Mouse (Mus musculus): Measurements from ENCODE around the gene Slit3. TPM values are rescaled to one million over a fixed set of nuclear protein-coding genes. Genes with fewer than 3 reads are reported as not detected.

Slit3 gene
- polyA plus RNA-seq, 1 experiment: 6.6 TPM

DNA sequence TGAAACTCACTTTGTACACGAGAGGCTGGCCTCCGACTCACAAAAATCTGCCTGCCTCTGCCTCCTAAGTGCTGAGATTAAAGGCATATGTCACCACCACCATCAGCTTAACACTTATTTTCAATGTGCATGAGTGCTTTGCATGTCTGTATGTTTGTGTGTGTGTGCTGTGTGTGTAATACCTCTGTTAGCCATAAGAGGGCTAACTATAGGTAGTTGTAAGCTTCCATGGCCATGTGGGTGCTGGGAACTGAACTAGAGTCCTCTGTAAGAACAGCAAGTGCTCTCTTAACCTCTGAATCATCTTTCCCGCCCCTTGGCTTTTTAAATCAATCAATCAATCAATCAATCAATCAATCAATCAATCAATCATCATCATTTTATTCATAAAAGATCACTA, 251.4 kb downstream of the Slit3 start:
- no peaks in the 10 kb centered on the region for H3K27me3 ChIP-seq (ENCODE audit: control insufficient read depth, insufficient read depth, low read length)
- 85% methylated on average over 3 of the region's 3 CpGs for WGBS
- no peaks in the 10 kb centered on the region for H3K4me1 ChIP-seq (ENCODE audit: control insufficient read depth, insufficient read depth, insufficient read length, low read length)
- no peak overlapping the region for H3K4me3 ChIP-seq (ENCODE audit: low read depth, low read length)
- TF ChIP-seq POLR2A (IDR thresholded peaks at IDR 0.05; ENCODE audit: low read depth, low read length) (no peak), CTCF (IDR thresholded peaks at IDR 0.05; ENCODE audit: extremely low read depth, insufficient read length, insufficient replicate concordance, low read depth, low read length) (no peak)
- H3K27ac ChIP-seq (ENCODE audit: insufficient read depth, low read depth, low read length): no peak overlapping the region
- H3K36me3 ChIP-seq (ENCODE audit: control insufficient read depth, insufficient read depth, low read length): no peaks in the 10 kb centered on the region

DNA sequence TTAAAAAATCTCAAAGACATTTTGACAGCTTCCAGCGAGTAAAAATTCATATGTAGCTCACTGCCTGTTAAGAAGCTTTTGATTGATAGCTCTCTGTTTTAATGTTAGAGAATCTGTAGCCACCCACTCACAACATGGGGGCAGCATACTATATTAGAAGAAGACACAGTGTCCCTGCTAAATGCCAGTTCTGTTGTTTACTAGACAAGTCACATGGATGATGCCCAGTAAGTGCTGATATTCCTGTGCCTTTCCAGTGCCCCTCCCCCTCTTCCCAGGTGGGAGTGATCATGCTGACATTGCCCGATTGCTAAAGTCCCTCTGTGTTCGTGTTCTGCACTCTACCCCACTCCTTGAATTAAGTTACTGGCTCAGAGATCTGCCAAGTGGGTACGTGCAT, 254.0 kb downstream of the Slit3 start:
- Histone ChIP-seq H3K4me3 (ENCODE audit: low read depth, low read length) (no peak overlapping the region), H3K4me1 (ENCODE audit: control insufficient read depth, insufficient read depth, insufficient read length, low read length) (no peaks in the 10 kb centered on the region), H3K36me3 (ENCODE audit: control insufficient read depth, insufficient read depth, low read length) (no peaks in the 10 kb centered on the region), H3K27me3 (ENCODE audit: control insufficient read depth, insufficient read depth, low read length) (no peaks in the 10 kb centered on the region), H3K27ac (ENCODE audit: insufficient read depth, low read depth, low read length) (no peak overlapping the region)
- TF ChIP-seq POLR2A (IDR thresholded peaks at IDR 0.05; ENCODE audit: low read depth, low read length) (no peak), CTCF (IDR thresholded peaks at IDR 0.05; ENCODE audit: extremely low read depth, insufficient read length, insufficient replicate concordance, low read depth, low read length) (no peak)
- WGBS: 73% methylated on average over 4 of the region's 4 CpGs

DNA sequence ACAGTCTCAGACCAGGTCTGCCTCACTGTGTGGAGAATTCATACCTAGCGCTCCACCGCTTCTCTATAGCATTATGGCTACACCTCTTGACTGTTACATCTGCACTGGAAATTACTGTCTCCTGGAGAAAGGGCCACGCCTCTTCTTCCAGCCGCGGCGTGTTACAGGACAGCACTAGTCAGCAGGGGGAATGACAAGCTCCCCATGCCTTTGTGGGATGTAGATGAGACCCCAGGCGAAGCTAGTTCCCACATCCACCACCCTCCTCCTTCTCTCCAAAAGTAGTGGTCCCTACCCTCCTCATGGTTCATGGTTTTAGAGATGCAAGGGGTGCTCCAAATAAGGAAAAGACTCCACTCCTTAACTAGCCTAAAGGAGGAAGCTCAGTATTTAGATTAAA, 257.8 kb downstream of the Slit3 start:
- Histone ChIP-seq H3K27ac (ENCODE audit: insufficient read depth, low read depth, low read length) (no peak overlapping the region), H3K4me3 (ENCODE audit: low read depth, low read length) (no peak overlapping the region), H3K36me3 (ENCODE audit: control insufficient read depth, insufficient read depth, low read length) (no peaks in the 10 kb centered on the region), H3K4me1 (ENCODE audit: control insufficient read depth, insufficient read depth, insufficient read length, low read length) (no peaks in the 10 kb centered on the region), H3K27me3 (ENCODE audit: control insufficient read depth, insufficient read depth, low read length) (no peaks in the 10 kb centered on the region)
- WGBS: 74% methylated on average over 7 of the region's 7 CpGs
- TF ChIP-seq CTCF (IDR thresholded peaks at IDR 0.05; ENCODE audit: extremely low read depth, insufficient read length, insufficient replicate concordance, low read depth, low read length) (no peak), POLR2A (IDR thresholded peaks at IDR 0.05; ENCODE audit: low read depth, low read length) (no peak)

DNA sequence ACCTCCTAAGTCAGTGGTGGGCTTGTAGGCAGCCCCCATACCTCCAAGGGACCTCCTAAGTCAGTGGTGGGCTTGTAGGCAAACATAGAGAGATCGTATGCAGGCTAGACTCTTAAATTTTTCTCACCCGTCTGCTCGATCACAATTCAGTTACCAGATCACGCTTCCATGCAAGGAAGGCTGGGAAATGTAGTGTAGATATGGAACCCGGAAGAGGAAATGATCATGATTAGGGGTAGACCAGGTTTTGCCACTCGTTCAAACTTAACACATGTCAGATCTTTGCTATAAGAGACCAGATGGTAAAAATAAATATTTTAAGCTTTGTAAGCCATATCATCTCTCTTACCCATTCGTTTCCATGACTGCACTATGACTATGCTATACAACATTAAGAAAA, 258.4 kb downstream of the Slit3 start:
- H3K4me3 ChIP-seq (ENCODE audit: low read depth, low read length): no peak overlapping the region
- H3K27ac ChIP-seq (ENCODE audit: insufficient read depth, low read depth, low read length): no peak overlapping the region
- 72% methylated on average over 7 of the region's 7 CpGs for WGBS
- H3K36me3 ChIP-seq (ENCODE audit: control insufficient read depth, insufficient read depth, low read length): no peaks in the 10 kb centered on the region
- no peaks in the 10 kb centered on the region for H3K27me3 ChIP-seq (ENCODE audit: control insufficient read depth, insufficient read depth, low read length)
- H3K4me1 ChIP-seq (ENCODE audit: control insufficient read depth, insufficient read depth, insufficient read length, low read length): no peaks in the 10 kb centered on the region
- TF ChIP-seq CTCF (IDR thresholded peaks at IDR 0.05; ENCODE audit: extremely low read depth, insufficient read length, insufficient replicate concordance, low read depth, low read length) (no peak), POLR2A (IDR thresholded peaks at IDR 0.05; ENCODE audit: low read depth, low read length) (no peak)

DNA sequence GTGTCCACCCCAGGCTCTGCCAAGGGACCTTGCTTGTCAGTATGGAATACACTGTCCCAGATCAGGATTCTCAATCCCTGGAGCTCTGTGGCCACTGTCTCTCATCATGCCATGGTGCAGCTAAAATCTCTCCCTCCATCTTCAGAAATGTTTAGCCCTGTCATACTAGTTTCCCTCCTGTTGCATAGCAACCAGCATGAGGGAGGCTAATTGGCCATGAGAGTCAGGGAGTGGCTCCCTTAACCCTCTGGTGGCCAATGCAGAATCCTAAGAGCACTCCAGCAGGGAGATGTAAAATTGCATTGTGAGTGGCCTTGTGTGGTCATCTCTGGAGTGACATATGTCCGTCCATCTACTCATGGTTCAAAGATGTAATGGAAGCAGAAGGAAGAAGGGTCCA, 259.7 kb downstream of the Slit3 start:
- Histone ChIP-seq H3K36me3 (ENCODE audit: control insufficient read depth, insufficient read depth, low read length) (no peaks in the 10 kb centered on the region), H3K27me3 (ENCODE audit: control insufficient read depth, insufficient read depth, low read length) (no peaks in the 10 kb centered on the region), H3K27ac (ENCODE audit: insufficient read depth, low read depth, low read length) (no peak overlapping the region), H3K4me1 (ENCODE audit: control insufficient read depth, insufficient read depth, insufficient read length, low read length) (no peaks in the 10 kb centered on the region), H3K4me3 (ENCODE audit: low read depth, low read length) (no peak overlapping the region)
- TF ChIP-seq POLR2A (IDR thresholded peaks at IDR 0.05; ENCODE audit: low read depth, low read length): no peak
- no peak for TF ChIP-seq CTCF (IDR thresholded peaks at IDR 0.05; ENCODE audit: extremely low read depth, insufficient read length, insufficient replicate concordance, low read depth, low read length)
- 85% methylated on average over 1 of the region's 1 CpGs for WGBS

DNA sequence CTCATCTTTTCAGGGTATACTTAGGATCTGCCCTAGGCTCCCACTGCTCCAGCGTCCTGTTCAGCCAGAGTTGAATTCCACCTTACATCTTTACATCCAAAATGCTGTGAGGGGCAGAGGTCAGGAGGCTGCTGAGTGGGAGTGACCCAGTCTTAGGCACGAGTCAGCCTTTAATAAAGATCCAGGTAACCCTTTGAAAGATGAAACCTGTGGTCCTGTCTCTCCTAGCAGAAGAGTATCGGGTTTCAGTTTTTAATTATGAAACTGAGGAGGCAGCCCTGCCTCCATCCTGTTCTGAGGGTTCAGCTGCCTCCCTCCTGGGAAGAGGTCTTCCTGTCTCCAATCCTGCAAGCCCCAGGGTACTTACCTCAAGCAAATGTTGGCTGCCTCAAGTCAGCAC, 264.4 kb downstream of the Slit3 start:
- Histone ChIP-seq H3K4me1 (ENCODE audit: control insufficient read depth, insufficient read depth, insufficient read length, low read length) (no peaks in the 10 kb centered on the region), H3K27me3 (ENCODE audit: control insufficient read depth, insufficient read depth, low read length) (no peaks in the 10 kb centered on the region), H3K4me3 (ENCODE audit: low read depth, low read length) (no peak overlapping the region), H3K36me3 (ENCODE audit: control insufficient read depth, insufficient read depth, low read length) (no peaks in the 10 kb centered on the region), H3K27ac (ENCODE audit: insufficient read depth, low read depth, low read length) (no peak overlapping the region)
- TF ChIP-seq POLR2A (IDR thresholded peaks at IDR 0.05; ENCODE audit: low read depth, low read length) (no peak), CTCF (IDR thresholded peaks at IDR 0.05; ENCODE audit: extremely low read depth, insufficient read length, insufficient replicate concordance, low read depth, low read length) (no peak)
- 33% methylated on average over 3 of the region's 3 CpGs for WGBS

DNA sequence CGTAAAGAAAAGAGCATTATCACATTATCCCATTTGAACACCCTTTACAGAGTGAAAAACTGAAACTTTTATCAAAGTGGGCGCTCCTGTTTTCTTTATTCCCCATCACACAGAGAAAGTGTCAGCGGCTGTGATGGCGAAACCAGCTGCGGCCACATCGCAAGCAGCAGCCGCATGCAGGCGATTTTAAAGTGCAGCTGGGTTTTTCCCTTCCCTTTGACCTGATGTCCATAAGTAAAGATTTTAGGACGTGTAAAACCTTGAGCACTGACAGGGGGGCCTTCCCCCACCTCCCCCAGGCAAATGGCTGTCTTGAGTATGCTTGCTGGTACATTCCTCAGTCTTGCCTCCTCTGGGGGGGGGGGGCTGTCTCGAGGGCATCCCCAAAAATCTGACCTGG, 266.8 kb downstream of the Slit3 start:
- Histone ChIP-seq H3K27ac (ENCODE audit: insufficient read depth, low read depth, low read length) (no peak overlapping the region), H3K4me1 (ENCODE audit: control insufficient read depth, insufficient read depth, insufficient read length, low read length) (no peaks in the 10 kb centered on the region), H3K36me3 (ENCODE audit: control insufficient read depth, insufficient read depth, low read length) (no peaks in the 10 kb centered on the region), H3K27me3 (ENCODE audit: control insufficient read depth, insufficient read depth, low read length) (no peaks in the 10 kb centered on the region), H3K4me3 (ENCODE audit: low read depth, low read length) (no peak overlapping the region)
- TF ChIP-seq CTCF (IDR thresholded peaks at IDR 0.05; ENCODE audit: extremely low read depth, insufficient read length, insufficient replicate concordance, low read depth, low read length): no peak
- no peak for TF ChIP-seq POLR2A (IDR thresholded peaks at IDR 0.05; ENCODE audit: low read depth, low read length)
- WGBS: 88% methylated on average over 10 of the region's 10 CpGs

DNA sequence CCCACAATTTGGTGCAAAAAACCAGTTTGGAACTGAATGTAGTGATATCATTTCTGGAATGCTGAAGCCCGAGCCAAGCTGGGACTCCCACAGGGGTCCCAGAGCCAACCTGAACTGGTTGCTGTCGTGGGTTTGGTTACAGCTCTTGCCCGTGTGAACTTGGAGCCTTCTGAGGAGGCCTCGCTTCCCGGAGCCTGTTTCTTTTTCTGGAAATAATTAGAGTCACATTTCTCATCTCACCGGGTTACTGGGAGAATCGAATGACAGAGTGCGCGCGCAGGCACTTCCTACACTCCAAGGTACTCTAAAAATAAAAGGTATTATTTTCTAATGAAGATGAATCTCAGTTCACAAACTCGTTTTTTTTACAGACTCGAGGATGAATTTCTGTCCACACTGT, 267.4 kb downstream of the Slit3 start:
- whole genome bisulfite sequencing: 79% methylated on average over 12 of the region's 12 CpGs

More for the DNA sequence above, 267.4 kb downstream of the Slit3 start:
- Histone ChIP-seq H3K27ac (ENCODE audit: insufficient read depth, low read depth, low read length) (no peak overlapping the region), H3K4me1 (ENCODE audit: control insufficient read depth, insufficient read depth, insufficient read length, low read length) (no peaks in the 10 kb centered on the region), H3K36me3 (ENCODE audit: control insufficient read depth, insufficient read depth, low read length) (no peaks in the 10 kb centered on the region), H3K27me3 (ENCODE audit: control insufficient read depth, insufficient read depth, low read length) (no peaks in the 10 kb centered on the region), H3K4me3 (ENCODE audit: low read depth, low read length) (no peak overlapping the region)
- no peak for TF ChIP-seq CTCF (IDR thresholded peaks at IDR 0.05; ENCODE audit: extremely low read depth, insufficient read length, insufficient replicate concordance, low read depth, low read length)
- TF ChIP-seq POLR2A (IDR thresholded peaks at IDR 0.05; ENCODE audit: low read depth, low read length): no peak
